Mouse (Mus musculus): Measurements from ENCODE around the gene Olfr1394.
"Not testable (repeated sequence)": the region's sequence is repeated elsewhere in the genome, so short reads cannot be mapped to it uniquely, and the experiment has no call there.

Olfr1394 gene

GRCm38 (mm10) chr11:49187701-49188100 lies 33.5 kb downstream of the Olfr1394 start:
- CTCF ChIA-PET, result interaction anchor here (0.6 kb wide), 1 partner anchor 78 kb away, joined by 4 read pairs; no protein-coding TSS in a partner anchor

- CTCF ChIA-PET, result no interaction called here
Measured at GRCm38 (mm10) chr11:49189737-49190136, 35.6 kb downstream of the Olfr1394 start.

- CTCF ChIA-PET, result interaction anchor here (0.7 to 0.8 kb wide), 2 partner anchors 13 to 60 kb away, joined by 3 read pairs; no protein-coding TSS in a partner anchor
Measured at GRCm38 (mm10) chr11:49191083-49191482, 36.9 kb downstream of the Olfr1394 start.

- CTCF ChIA-PET, result not testable (repeated sequence)
Measured at GRCm38 (mm10) chr11:49194771-49195170, 40.6 kb downstream of the Olfr1394 start.

- CTCF ChIA-PET, result no interaction called here
Measured at GRCm38 (mm10) chr11:49195819-49196322, 41.7 kb downstream of the Olfr1394 start.

- CTCF ChIA-PET, result no interaction called here
Measured at GRCm38 (mm10) chr11:49200666-49201065, 46.5 kb downstream of the Olfr1394 start.

GRCm38 (mm10) chr11:49201142-49201541 lies 47.0 kb downstream of the Olfr1394 start:
- CTCF ChIA-PET, result no interaction called here

GRCm38 (mm10) chr11:49202071-49202470 lies 47.9 kb downstream of the Olfr1394 start:
- CTCF ChIA-PET, result interaction anchor here (0.6 kb wide), 1 partner anchor 40 kb away, joined by 10 read pairs; no protein-coding TSS in a partner anchor

- CTCF ChIA-PET, result interaction anchor here (0.6 kb wide), 2 partner anchors 39 to 51 kb away, joined by 3 to 10 read pairs; no protein-coding TSS in a partner anchor
Measured at GRCm38 (mm10) chr11:49202523-49203061, 48.4 kb downstream of the Olfr1394 start.

GRCm38 (mm10) chr11:49203129-49203768 lies 49.1 kb downstream of the Olfr1394 start, which contains the start of gene Zfp62:
Zfp62 (plus strand) TSS chr11:49203292.
- CTCF ChIA-PET, result interaction anchor here (0.6 to 1.1 kb wide), 2 partner anchors 37 to 50 kb away, joined by 3 to 5 read pairs; no protein-coding TSS in a partner anchor

- CTCF ChIA-PET, result interaction anchor here (1.1 kb wide), 1 partner anchor 36 kb away, joined by 5 read pairs; no protein-coding TSS in a partner anchor
Measured at GRCm38 (mm10) chr11:49203771-49204497, 49.8 kb downstream of the Olfr1394 start.

GRCm38 (mm10) chr11:49205080-49205590 lies 51.0 kb downstream of the Olfr1394 start:
- CTCF ChIA-PET, result interaction anchor here (0.6 kb wide), 2 partner anchors 367 to 409 kb away, joined by 3 read pairs; no protein-coding TSS in a partner anchor

GRCm38 (mm10) chr11:49207495-49207894 lies 53.3 kb downstream of the Olfr1394 start:
- CTCF ChIA-PET, result interaction anchor here (0.6 kb wide), 2 partner anchors 68 to 435 kb away, joined by 4 read pairs; no protein-coding TSS in a partner anchor

Data from spleen, embryonic (tissue).